Mouse (Mus musculus): ENCODE data around the gene Mcu. TPM values are rescaled to one million over a fixed set of nuclear protein-coding genes. Genes with fewer than 3 reads are reported as not detected.

Mcu gene
- total and polyA plus RNA-seq, 2 experiments from 2014 or later, result 13.0 to 20.5 TPM

- ATAC-seq (ENCODE audit: insufficient read depth, low read depth) (no peak), DNase-seq (ENCODE audit: low spot score) (no peak)
- Histone ChIP-seq H3K27ac (ENCODE audit: low read depth) (no peak overlapping the region), H3K27me3 (ENCODE audit: control insufficient read depth, insufficient read depth, low read length) (no peaks in the 10 kb centered on the region), H3K4me2 (ENCODE audit: low read depth, low read length) (no peak overlapping the region), H3K9me3 (replicated peaks; ENCODE audit: control insufficient read depth, low read length) (no peaks in the 10 kb centered on the region), H3K36me3 (replicated peaks; ENCODE audit: control insufficient read depth, insufficient read depth, low read length) (no peaks in the 10 kb centered on the region), H3K4me1 (ENCODE audit: control insufficient read depth, insufficient read depth) (no peaks in the 10 kb centered on the region), H3K9ac (replicated peaks; ENCODE audit: low read depth, low read length) (no peak overlapping the region), H3K4me3 (ENCODE audit: low read depth, low read length) (no peak overlapping the region)
- TF ChIP-seq EP300 (IDR thresholded peaks at IDR 0.05; ENCODE audit: low read depth) (no peak), CTCF (IDR thresholded peaks at IDR 0.05; ENCODE audit: low read depth) (no peak)
- 91% methylated on average over 6 of the region's 6 CpGs for WGBS
Observed at GRCm38 (mm10) chr10:59532256-59532655, 84.2 kb downstream of the Mcu start.

DNA sequence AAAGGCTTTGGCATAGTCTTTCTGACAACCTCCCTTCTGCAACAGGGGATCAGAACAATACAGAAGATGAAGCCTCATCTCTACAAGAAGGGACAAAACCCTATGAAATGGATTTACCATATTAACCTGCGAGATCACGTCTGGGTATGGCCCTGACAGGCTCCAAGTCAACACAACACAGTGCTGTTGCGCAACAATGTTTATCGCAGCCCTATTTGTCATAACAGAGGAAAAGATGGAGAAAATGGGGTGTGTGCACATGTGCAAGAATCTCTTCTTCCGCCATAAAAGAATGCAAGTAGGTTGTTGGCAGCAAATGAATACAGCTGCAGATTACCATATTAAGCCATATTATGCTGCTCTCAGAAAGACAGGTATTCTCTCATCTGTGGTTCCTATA is 88.7 kb downstream of the Mcu start:
- no peak overlapping the region for H3K9ac ChIP-seq (replicated peaks; ENCODE audit: low read depth, low read length)
- H3K36me3 ChIP-seq (replicated peaks; ENCODE audit: control insufficient read depth, insufficient read depth, low read length), result no peaks in the 10 kb centered on the region
- no peaks in the 10 kb centered on the region for H3K27me3 ChIP-seq (ENCODE audit: control insufficient read depth, insufficient read depth, low read length)
- no peak overlapping the region for H3K4me2 ChIP-seq (ENCODE audit: low read depth, low read length)
- no peaks in the 10 kb centered on the region for H3K9me3 ChIP-seq (replicated peaks; ENCODE audit: control insufficient read depth, low read length)
- no peak overlapping the region for H3K4me3 ChIP-seq (ENCODE audit: low read depth, low read length)
- H3K4me1 ChIP-seq (ENCODE audit: control insufficient read depth, insufficient read depth), result 0 out of 2 replicates have a peak, but pooled peaks cover 10% of the 10 kb centered on the region
- 92% methylated on average over 5 of the region's 5 CpGs for WGBS
- DNase-seq (ENCODE audit: low spot score) (no peak), ATAC-seq (ENCODE audit: insufficient read depth, low read depth) (no peak)
- TF ChIP-seq EP300 (IDR thresholded peaks at IDR 0.05; ENCODE audit: low read depth), result no peak
- TF ChIP-seq CTCF (IDR thresholded peaks at IDR 0.05; ENCODE audit: low read depth), result no peak
- no peak overlapping the region for H3K27ac ChIP-seq (ENCODE audit: low read depth)

DNA sequence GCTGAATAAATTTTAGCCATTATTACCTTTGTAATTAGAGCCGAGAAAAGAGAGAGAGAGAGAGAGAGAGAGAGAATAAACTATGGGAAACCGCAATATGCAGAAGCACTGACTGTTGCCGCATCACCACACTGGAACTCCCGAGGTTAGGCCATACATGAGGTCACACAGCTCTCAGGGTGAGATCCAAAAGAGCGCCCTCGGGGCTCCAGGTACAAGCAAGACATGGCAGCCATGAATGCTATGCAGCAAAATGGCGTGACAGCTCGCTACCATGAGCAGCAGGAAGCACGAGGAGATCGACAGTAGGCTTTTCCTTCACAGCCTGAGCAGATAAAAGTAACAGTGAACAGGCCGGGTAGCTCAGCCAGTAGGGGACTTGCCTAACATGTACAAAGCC is 89.2 kb downstream of the Mcu start:
- Histone ChIP-seq H3K4me1 (ENCODE audit: control insufficient read depth, insufficient read depth) (0 out of 2 replicates have a peak, but pooled peaks cover 10% of the 10 kb centered on the region), H3K36me3 (replicated peaks; ENCODE audit: control insufficient read depth, insufficient read depth, low read length) (no peaks in the 10 kb centered on the region), H3K9ac (replicated peaks; ENCODE audit: low read depth, low read length) (no peak overlapping the region), H3K4me3 (ENCODE audit: low read depth, low read length) (no peak overlapping the region), H3K27me3 (ENCODE audit: control insufficient read depth, insufficient read depth, low read length) (no peaks in the 10 kb centered on the region), H3K9me3 (replicated peaks; ENCODE audit: control insufficient read depth, low read length) (no peaks in the 10 kb centered on the region), H3K4me2 (ENCODE audit: low read depth, low read length) (no peak overlapping the region), H3K27ac (ENCODE audit: low read depth) (no peak overlapping the region)
- 88% methylated on average over 11 of the region's 11 CpGs for WGBS
- TF ChIP-seq EP300 (IDR thresholded peaks at IDR 0.05; ENCODE audit: low read depth) (no peak), CTCF (IDR thresholded peaks at IDR 0.05; ENCODE audit: low read depth) (no peak)
- no peak for DNase-seq (ENCODE audit: low spot score)
- ATAC-seq (ENCODE audit: insufficient read depth, low read depth), result no peak

- DNase-seq (ENCODE audit: low spot score), result no peak
- no peaks in the 10 kb centered on the region for H3K36me3 ChIP-seq (replicated peaks; ENCODE audit: control insufficient read depth, insufficient read depth, low read length)
- H3K4me2 ChIP-seq (ENCODE audit: low read depth, low read length), result no peak overlapping the region
- no peaks in the 10 kb centered on the region for H3K9me3 ChIP-seq (replicated peaks; ENCODE audit: control insufficient read depth, low read length)
- ATAC-seq (ENCODE audit: insufficient read depth, low read depth), result no peak
- H3K27ac ChIP-seq (ENCODE audit: low read depth), result peak overlapping the region; percentile 72
- WGBS, result 71% methylated on average over 5 of the region's 5 CpGs
- H3K4me1 ChIP-seq (ENCODE audit: control insufficient read depth, insufficient read depth), result 0 out of 2 replicates have a peak, but pooled peaks cover 10% of the 10 kb centered on the region
- H3K9ac ChIP-seq (replicated peaks; ENCODE audit: low read depth, low read length), result no peak overlapping the region
- no peak for TF ChIP-seq CTCF (IDR thresholded peaks at IDR 0.05; ENCODE audit: low read depth)
- no peak for TF ChIP-seq EP300 (IDR thresholded peaks at IDR 0.05; ENCODE audit: low read depth)
- H3K4me3 ChIP-seq (ENCODE audit: low read depth, low read length), result no peak overlapping the region
- H3K27me3 ChIP-seq (ENCODE audit: control insufficient read depth, insufficient read depth, low read length), result no peaks in the 10 kb centered on the region
Observed at GRCm38 (mm10) chr10:59524675-59525074, 91.8 kb downstream of the Mcu start.

GRCm38 (mm10) chr10:59523826-59524331 is 92.6 kb downstream of the Mcu start:
- H3K9me3 ChIP-seq (replicated peaks; ENCODE audit: control insufficient read depth, low read length), result no peaks in the 10 kb centered on the region
- H3K4me1 ChIP-seq (ENCODE audit: control insufficient read depth, insufficient read depth), result 0 out of 2 replicates have a peak, but pooled peaks cover 10% of the 10 kb centered on the region
- H3K27ac ChIP-seq (ENCODE audit: low read depth), result peak overlapping the region; percentile 72
- no peak overlapping the region for H3K4me3 ChIP-seq (ENCODE audit: low read depth, low read length)
- no peaks in the 10 kb centered on the region for H3K27me3 ChIP-seq (ENCODE audit: control insufficient read depth, insufficient read depth, low read length)
- no peak overlapping the region for H3K9ac ChIP-seq (replicated peaks; ENCODE audit: low read depth, low read length)
- TF ChIP-seq EP300 (IDR thresholded peaks at IDR 0.05; ENCODE audit: low read depth) (peak; percentile 45; the same call in 1 of the 2 replicates), CTCF (IDR thresholded peaks at IDR 0.05; ENCODE audit: low read depth) (no peak)
- 13% methylated on average over 8 of the region's 8 CpGs for WGBS
- peak overlapping the region; percentile 26 for H3K4me2 ChIP-seq (ENCODE audit: low read depth, low read length)
- H3K36me3 ChIP-seq (replicated peaks; ENCODE audit: control insufficient read depth, insufficient read depth, low read length), result no peaks in the 10 kb centered on the region
- DNase-seq (ENCODE audit: low spot score), result peak; percentile 62
- ATAC-seq (ENCODE audit: insufficient read depth, low read depth), result peak; percentile 55

DNA sequence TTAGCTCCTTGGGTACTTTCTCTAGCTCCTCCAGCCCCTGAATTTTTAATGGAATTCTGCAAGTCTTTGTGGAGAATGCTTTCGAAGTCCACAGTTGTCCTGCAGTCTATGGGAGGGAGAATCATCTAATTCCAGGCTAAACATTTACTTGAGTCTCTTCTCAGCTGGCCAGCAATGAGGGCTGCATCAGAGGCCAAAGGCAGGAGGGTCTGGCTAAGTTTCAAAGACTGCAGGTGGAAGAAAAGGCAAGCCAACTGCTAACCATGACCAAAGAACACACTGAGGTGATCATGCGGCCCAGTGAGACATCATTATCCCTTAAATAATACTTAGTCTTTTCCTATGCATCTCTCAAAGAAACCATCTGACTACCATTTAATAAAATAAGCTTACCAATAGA is 95.8 kb downstream of the Mcu start:
- TF ChIP-seq CTCF (IDR thresholded peaks at IDR 0.05; ENCODE audit: low read depth) (no peak), EP300 (IDR thresholded peaks at IDR 0.05; ENCODE audit: low read depth) (no peak)
- Histone ChIP-seq H3K27me3 (ENCODE audit: control insufficient read depth, insufficient read depth, low read length) (no peaks in the 10 kb centered on the region), H3K4me3 (ENCODE audit: low read depth, low read length) (no peak overlapping the region), H3K27ac (ENCODE audit: low read depth) (no peak overlapping the region), H3K4me1 (ENCODE audit: control insufficient read depth, insufficient read depth) (peaks cover 10% of the 10 kb centered on the region; the same call in 1 of the 2 replicates), H3K9ac (replicated peaks; ENCODE audit: low read depth, low read length) (no peak overlapping the region), H3K36me3 (replicated peaks; ENCODE audit: control insufficient read depth, insufficient read depth, low read length) (no peaks in the 10 kb centered on the region), H3K9me3 (replicated peaks; ENCODE audit: control insufficient read depth, low read length) (no peaks in the 10 kb centered on the region), H3K4me2 (ENCODE audit: low read depth, low read length) (no peak overlapping the region)
- no peak for DNase-seq (ENCODE audit: low spot score)
- no peak for ATAC-seq (ENCODE audit: insufficient read depth, low read depth)
- WGBS, result 93% methylated on average over 2 of the region's 2 CpGs

Data from heart, postnatal 0 days (tissue).